Mouse (Mus musculus) T-helper 2 cell (primary cell): ENCODE results near the gene Cdc14b.

Experiments used
- in situ Hi-C: fragments of 300-600 bp; cut with MboI, MseI; formaldehyde crosslinking; loops from one replicate; pipeline ENCODE4 v1.15.1; 2025; ENCODE audit warnings: high pct_unique_total_duplicates

Gene Cdc14b

GRCm38 (mm10) chr13:64237000-64237680 is 38.0 kb downstream of the Cdc14b start:
- in situ Hi-C loops = loop anchor here (10.0 kb wide), 1 partner anchor 1292 kb away; no protein-coding TSS in a partner anchor

GRCm38 (mm10) chr13:64235777-64236176 is 39.3 kb downstream of the Cdc14b start:
- in situ Hi-C loops = loop anchor here (10.0 kb wide), 1 partner anchor 1291 kb away; no protein-coding TSS in a partner anchor

GRCm38 (mm10) chr13:64235062-64235715 is 39.9 kb downstream of the Cdc14b start:
- in situ Hi-C loops = loop anchor here (10.0 kb wide), 1 partner anchor 1290 kb away; no protein-coding TSS in a partner anchor

- in situ Hi-C loops = loop anchor here (10.0 kb wide), 1 partner anchor 1288 kb away; no protein-coding TSS in a partner anchor
Observed at GRCm38 (mm10) chr13:64233139-64233538, 42.0 kb downstream of the Cdc14b start.

GRCm38 (mm10) chr13:64226725-64227124 is 48.4 kb downstream of the Cdc14b start:
- in situ Hi-C loops = no loop called here

- in situ Hi-C loops = no loop called here
Observed at GRCm38 (mm10) chr13:64225738-64226137, 49.4 kb downstream of the Cdc14b start.

- in situ Hi-C loops = no loop called here
Observed at GRCm38 (mm10) chr13:64214891-64215290, 60.2 kb downstream of the Cdc14b start.

- in situ Hi-C loops = no loop called here
Observed at GRCm38 (mm10) chr13:64211995-64212603, 63.0 kb downstream of the Cdc14b start.

GRCm38 (mm10) chr13:64208146-64208545 is 66.9 kb downstream of the Cdc14b start:
- in situ Hi-C loops = no loop called here

- in situ Hi-C loops = no loop called here
Observed at GRCm38 (mm10) chr13:64205186-64205585, 69.9 kb downstream of the Cdc14b start.

- in situ Hi-C loops = no loop called here
Observed at GRCm38 (mm10) chr13:64204726-64205125, 70.4 kb downstream of the Cdc14b start.

- in situ Hi-C loops = no loop called here
Observed at GRCm38 (mm10) chr13:64200911-64201310, 74.2 kb downstream of the Cdc14b start.

GRCm38 (mm10) chr13:64198310-64198709 is 76.8 kb downstream of the Cdc14b start:
- in situ Hi-C loops = no loop called here

- in situ Hi-C loops = no loop called here
Observed at GRCm38 (mm10) chr13:64197899-64198298, 77.2 kb downstream of the Cdc14b start.

- in situ Hi-C loops = no loop called here
Observed at GRCm38 (mm10) chr13:64187065-64187464, 88.0 kb downstream of the Cdc14b start.

- in situ Hi-C loops = no loop called here
Observed at GRCm38 (mm10) chr13:64186516-64186915, 88.6 kb downstream of the Cdc14b start.

GRCm38 (mm10) chr13:64185586-64185985 is 89.5 kb downstream of the Cdc14b start:
- in situ Hi-C loops = no loop called here

GRCm38 (mm10) chr13:64185176-64185575 is 89.9 kb downstream of the Cdc14b start:
- in situ Hi-C loops = no loop called here

GRCm38 (mm10) chr13:64184361-64184760 is 90.7 kb downstream of the Cdc14b start:
- in situ Hi-C loops = loop anchor here (5.0 kb wide), 1 partner anchor 113 kb away; no protein-coding TSS in a partner anchor

GRCm38 (mm10) chr13:64183583-64183982 is 91.5 kb downstream of the Cdc14b start:
- in situ Hi-C loops = loop anchor here (5.0 kb wide), 1 partner anchor 114 kb away; no protein-coding TSS in a partner anchor

GRCm38 (mm10) chr13:64182091-64182490 is 93.0 kb downstream of the Cdc14b start:
- in situ Hi-C loops = loop anchor here (5.0 kb wide), 1 partner anchor 115 kb away; no protein-coding TSS in a partner anchor

- in situ Hi-C loops = loop anchor here (5.0 kb wide), 1 partner anchor 116 kb away; no protein-coding TSS in a partner anchor
Observed at GRCm38 (mm10) chr13:64180888-64181287, 94.2 kb downstream of the Cdc14b start.
